Comparison of ENCODE assay signal across 9 mouse cellular contexts in genomic region chr14:14481840-14482239, GRCm38 (mm10).
DNase-seq lines count a peak whose midpoint lies in the region; TF ChIP-seq lines count a peak whose summit lies in the region.
"Had no signal": no experiment of that assay in that cellular context is flagged by ENCODE, and none has a peak within 500 bp of the region (broad histone marks: within the 10 kb centered on the region; RNA-seq: fewer than 3 reads in every experiment).

No protein-coding gene starts in this region.

- WGBS in spleen, adult 2 months = 84% methylated on average over 1 of the region's 1 CpGs
- 56% methylated on average over 1 of the region's 1 CpGs for WGBS in large intestine, adult 2 months

- no peaks in the 10 kb centered on the region for H3K27me3 ChIP-seq in spleen, adult 2 months (ENCODE audit: control insufficient read depth, insufficient read depth, low read length)
- H3K27me3 ChIP-seq: hindbrain, embryonic 15.5 days had no signal

- no peak for TF ChIP-seq POLR2A in spleen, adult 2 months (IDR thresholded peaks at IDR 0.05; ENCODE audit: low read depth, low read length)
- no peak for TF ChIP-seq POLR2A in cortical plate, adult 2 months (IDR thresholded peaks at IDR 0.05; ENCODE audit: extremely low read depth, insufficient read depth, low read length)

- H3K27ac ChIP-seq in spleen, adult 2 months (ENCODE audit: insufficient read depth, low read length) = no peak overlapping the region
- no peak overlapping the region for H3K27ac ChIP-seq in cortical plate, adult 2 months (ENCODE audit: insufficient read depth, low read length)
- H3K27ac ChIP-seq: hindbrain, embryonic 15.5 days had no signal

- no peaks in the 10 kb centered on the region for H3K4me1 ChIP-seq in spleen, adult 2 months (ENCODE audit: control insufficient read depth, insufficient read depth, insufficient read length)
- no peaks in the 10 kb centered on the region for H3K4me1 ChIP-seq in cortical plate, adult 2 months (ENCODE audit: control insufficient read depth, insufficient read depth, low read length)
- H3K4me1 ChIP-seq: hindbrain, embryonic 15.5 days had no signal

- TF ChIP-seq CTCF in spleen, adult 2 months (IDR thresholded peaks at IDR 0.05; ENCODE audit: extremely low read depth, insufficient read depth, insufficient read length, insufficient replicate concordance) = peak; percentile 36; the same call in 1 of the 2 replicates
- peak; percentile 48 for TF ChIP-seq CTCF in cortical plate, adult 2 months (IDR thresholded peaks at IDR 0.05; ENCODE audit: extremely low read depth, insufficient read depth, low read length)

- H3K4me3 ChIP-seq in spleen, adult 2 months (ENCODE audit: extremely low read depth, insufficient read depth, insufficient read length) = no peak overlapping the region
- no peak overlapping the region for H3K4me3 ChIP-seq in cortical plate, adult 2 months (ENCODE audit: insufficient read depth, low read length)
- H3K4me3 ChIP-seq: hindbrain, embryonic 15.5 days had no signal

- no peaks in the 10 kb centered on the region for H3K36me3 ChIP-seq in spleen, adult 2 months (ENCODE audit: control insufficient read depth, insufficient read depth, low read length)
- H3K36me3 ChIP-seq: hindbrain, embryonic 15.5 days had no signal

- peak; percentile 7 for DNase-seq in gastrocnemius, adult 18-20 months (ENCODE audit: low spot score)
- DNase-seq in gastrocnemius, postnatal 25 days = no peak
- peak; percentile 28 to 51 for DNase-seq in spleen, adult 2 months (ENCODE audit: low read depth in 1 of 2, low spot score in 2 of 2)
- DNase-seq in spleen, adult 12 weeks (ENCODE audit: low spot score) = no peak
- DNase-seq in large intestine, adult 2 months (ENCODE audit: low read depth, low spot score) = peak; percentile 22
- DNase-seq in mesoderm, embryonic 11.5 days (ENCODE audit: low read depth, low spot score) = peak; percentile 10
- DNase-seq in cerebellum, adult 9-10 months = no peak

Comparison
In these comparisons a context has a peak if more than half of its experiments do, and no peak if none do; other contexts are left out.
1. DNase-seq: peak in gastrocnemius, adult 18-20 months (single experiment), spleen, adult 2 months (2 of 2), large intestine, adult 2 months (single experiment) and mesoderm, embryonic 11.5 days (single experiment); none in gastrocnemius, postnatal 25 days (single experiment), spleen, adult 12 weeks (single experiment) and cerebellum, adult 9-10 months (single experiment).